Mouse (Mus musculus): ENCODE data around the gene Gm4064. TPM values are rescaled to one million over a fixed set of nuclear protein-coding genes. Genes with fewer than 3 reads are reported as not detected.
"Not testable (repeated sequence)": the region's sequence is repeated elsewhere in the genome, so short reads cannot be mapped to it uniquely, and the experiment has no call there.

Gene Gm4064
- polyA plus RNA-seq (2016; fragmentation: Nextera tagmentation; extraction: Ambion mirVana) = not detected in 2 replicates

DNA sequence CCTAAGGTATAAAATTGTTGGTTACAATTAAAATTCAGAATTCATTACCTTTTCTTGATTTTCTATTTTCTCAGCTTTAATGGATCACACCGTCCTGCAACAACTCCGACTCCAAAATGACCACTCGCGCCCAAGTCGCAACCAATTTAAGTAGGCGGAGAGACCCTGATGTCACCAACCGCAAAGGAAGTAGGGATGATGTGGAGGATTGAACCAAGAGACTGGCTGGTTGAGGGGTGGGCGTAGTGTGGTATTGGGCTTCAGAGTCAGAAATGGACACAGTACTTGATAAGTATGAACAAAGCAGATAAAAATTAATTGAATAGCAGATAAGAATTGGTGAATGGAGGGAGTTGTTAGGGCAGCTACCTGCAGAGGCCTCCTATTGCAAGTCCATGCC lies at the start of gene Gm4064:
TSS of gene Gm4064 (minus strand) at position 101 of the 400 bp plus-strand sequence.
- H3K4me2 ChIP-seq (replicated peaks); H3K27ac ChIP-seq (replicated peaks); H3K9ac ChIP-seq (replicated peaks); H3K36me3 ChIP-seq; ATAC-seq (ENCODE audit: low FRiP score, low read depth); H3K9me3 ChIP-seq; H3K27me3 ChIP-seq; H3K4me3 ChIP-seq; H3K4me1 ChIP-seq: not testable (repeated sequence)
- WGBS = no CpG with 5 or more reads among the region's 8 CpGs

DNA sequence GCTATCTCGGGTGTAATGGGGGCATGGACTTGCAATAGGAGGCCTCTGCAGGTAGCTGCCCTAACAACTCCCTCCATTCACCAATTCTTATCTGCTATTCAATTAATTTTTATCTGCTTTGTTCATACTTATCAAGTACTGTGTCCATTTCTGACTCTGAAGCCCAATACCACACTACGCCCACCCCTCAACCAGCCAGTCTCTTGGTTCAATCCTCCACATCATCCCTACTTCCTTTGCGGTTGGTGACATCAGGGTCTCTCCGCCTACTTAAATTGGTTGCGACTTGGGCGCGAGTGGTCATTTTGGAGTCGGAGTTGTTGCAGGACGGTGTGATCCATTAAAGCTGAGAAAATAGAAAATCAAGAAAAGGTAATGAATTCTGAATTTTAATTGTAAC lies 34.4 kb upstream of the Gm4064 start, which contains the start of the genes Rbmy and Gm10256:
TSS of gene Rbmy (plus strand) at position 301 of the 400 bp plus-strand sequence.
TSS of gene Gm10256 (plus strand) at position 320 of the 400 bp plus-strand sequence.
- not testable (repeated sequence) for H3K36me3 ChIP-seq; H3K27ac ChIP-seq (replicated peaks); H3K4me1 ChIP-seq; H3K4me2 ChIP-seq (replicated peaks); ATAC-seq (ENCODE audit: low FRiP score, low read depth); H3K9ac ChIP-seq (replicated peaks); H3K27me3 ChIP-seq; H3K4me3 ChIP-seq; H3K9me3 ChIP-seq
- no CpG with 5 or more reads among the region's 9 CpGs for WGBS

Other genes starting within 250 kb of the Gm4064 start
- gene H2al2c, start 197.1 kb downstream of the Gm4064 start, polyA plus RNA-seq (2016; fragmentation: Nextera tagmentation; extraction: Ambion mirVana) = not detected in 2 replicates
- gene Sry, start 132.5 kb downstream of the Gm4064 start, polyA plus RNA-seq (2016; fragmentation: Nextera tagmentation; extraction: Ambion mirVana) = not detected in 2 replicates
- gene H2al2b, start 75.5 kb downstream of the Gm4064 start, polyA plus RNA-seq (2016; fragmentation: Nextera tagmentation; extraction: Ambion mirVana) = not detected in 2 replicates
- not detected in 2 replicates for gene Rbmy, start 34.5 kb upstream of the Gm4064 start, polyA plus RNA-seq (2016; fragmentation: Nextera tagmentation; extraction: Ambion mirVana)
- not detected in 2 replicates for gene Gm10256, start 34.5 kb upstream of the Gm4064 start, polyA plus RNA-seq (2016; fragmentation: Nextera tagmentation; extraction: Ambion mirVana)
- not detected in 2 replicates for gene Gm10352, start 104.8 kb upstream of the Gm4064 start, polyA plus RNA-seq (2016; fragmentation: Nextera tagmentation; extraction: Ambion mirVana)
- gene Gm29289, start 136.4 kb upstream of the Gm4064 start, polyA plus RNA-seq (2016; fragmentation: Nextera tagmentation; extraction: Ambion mirVana) = not detected in 2 replicates

Measured in midbrain, embryonic 12.5 days (tissue).